Mouse (Mus musculus) lung, adult 2 months (tissue): ENCODE measurements around the gene Tenm4. TPM values are rescaled to one million over a fixed set of nuclear protein-coding genes. Genes with fewer than 3 reads are reported as not detected.

Experiments
- DNase-seq: peaks from one replicate; pipeline ENCODE4 v3.0.0; 2022
- H3K4me1 ChIP-seq: fragments of 200-500 bp; 2 replicates; pipeline ENCODE4 v1.6.1; 2011; ENCODE audit warnings: low read length; ENCODE audit not compliant: control insufficient read depth, insufficient read depth
- H3K4me3 ChIP-seq: fragments of 200-500 bp; replicated peaks from 2 replicates; pipeline ENCODE3; 2011; ENCODE audit warnings: low read depth, mild to moderate bottlenecking, control low read depth, low read length; ENCODE audit errors: extremely low read depth
- CTCF ChIP-seq: fragments of 200-500 bp; IDR thresholded peaks from 2 replicates; pipeline ENCODE4 v1.5.1; 2011; ENCODE audit warnings: mild to moderate bottlenecking, low read length, control low read depth; ENCODE audit not compliant: insufficient read depth
- POLR2A ChIP-seq: fragments of 200-500 bp; IDR thresholded peaks from 2 replicates; pipeline ENCODE4 v1.6.1; 2011; ENCODE audit warnings: low read depth, mild to moderate bottlenecking, control low read depth, low read length, borderline replicate concordance; ENCODE audit errors: extremely low read depth
- WGBS: fragments of 180-500 bp; shearing (Covaris S2); methylation state at CpG from one replicate; pipeline ENCODE4 v1.1.7; 2018; 5-methylcytosine and 5-hydroxymethylcytosine counted together
- polyA plus RNA-seq: library from polyadenylated mRNA; depleted of rRNA; stranded (reverse); fragments of >200 nt; gene quantifications from 2 replicates; pipeline ENCODE4 v1.2.3, GENCODE M21; 2012

The Tenm4 gene
- polyA plus RNA-seq, 1 experiment, result 0.98 TPM

DNA sequence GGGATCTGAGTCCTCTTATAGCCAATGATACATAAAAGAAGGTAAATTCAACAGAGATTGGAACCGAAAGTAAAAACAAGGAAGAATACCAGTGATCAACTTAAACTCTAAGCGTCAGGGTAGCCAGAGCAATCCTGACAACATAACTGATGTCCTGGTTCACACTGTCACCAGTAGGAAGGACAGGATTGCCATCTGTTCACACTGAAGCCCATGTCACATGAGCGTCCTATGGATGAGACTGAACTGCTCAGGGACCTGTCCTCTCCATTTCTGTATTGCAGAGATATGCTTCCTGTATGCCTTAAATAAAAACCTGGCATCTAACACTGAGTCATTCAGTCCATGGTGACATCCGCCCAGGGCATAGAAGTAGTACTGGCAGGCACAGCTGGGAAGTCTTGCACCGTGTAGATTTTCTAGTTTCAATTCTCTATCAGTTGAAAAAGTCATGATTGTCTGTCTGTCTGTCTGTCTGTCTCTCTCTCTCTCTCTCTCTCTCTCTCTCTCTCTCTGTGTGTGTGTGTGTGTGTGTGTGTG lies 684.9 kb downstream of the Tenm4 start:
- no peak for TF ChIP-seq POLR2A
- TF ChIP-seq CTCF, result no peak
- DNase-seq, result no peak
- 53% methylated on average over 5 of the region's 5 CpGs for WGBS

DNA sequence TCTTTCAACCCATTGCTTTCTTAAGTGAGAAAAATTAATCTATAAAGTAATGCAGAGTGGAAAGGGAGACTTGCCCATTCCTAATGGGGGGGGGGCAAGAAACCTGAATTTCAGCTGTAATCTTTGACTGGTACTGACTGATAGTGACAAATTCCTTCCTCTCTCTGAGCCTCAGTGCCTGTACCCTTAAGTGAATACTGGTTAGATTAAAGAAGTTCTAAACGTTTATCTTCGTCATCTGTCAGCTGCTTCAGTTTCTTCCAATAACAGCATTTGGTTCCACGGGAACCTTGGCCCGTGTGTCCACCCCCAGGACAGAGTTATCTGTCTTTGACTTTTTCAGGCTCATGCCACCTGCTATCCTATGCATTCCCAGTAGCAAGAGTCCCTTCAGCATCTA lies 685.5 kb downstream of the Tenm4 start:
- 60% methylated on average over 4 of the region's 4 CpGs for WGBS
- Histone ChIP-seq H3K4me1 (no peaks in the 10 kb centered on the region), H3K4me3 (no peak overlapping the region)
- no peak for DNase-seq
- TF ChIP-seq POLR2A, result no peak
- no peak for TF ChIP-seq CTCF

More for the DNA sequence above, 684.9 kb downstream of the Tenm4 start:
- H3K4me1 ChIP-seq, result no peaks in the 10 kb centered on the region
- no peak overlapping the region for H3K4me3 ChIP-seq

DNA sequence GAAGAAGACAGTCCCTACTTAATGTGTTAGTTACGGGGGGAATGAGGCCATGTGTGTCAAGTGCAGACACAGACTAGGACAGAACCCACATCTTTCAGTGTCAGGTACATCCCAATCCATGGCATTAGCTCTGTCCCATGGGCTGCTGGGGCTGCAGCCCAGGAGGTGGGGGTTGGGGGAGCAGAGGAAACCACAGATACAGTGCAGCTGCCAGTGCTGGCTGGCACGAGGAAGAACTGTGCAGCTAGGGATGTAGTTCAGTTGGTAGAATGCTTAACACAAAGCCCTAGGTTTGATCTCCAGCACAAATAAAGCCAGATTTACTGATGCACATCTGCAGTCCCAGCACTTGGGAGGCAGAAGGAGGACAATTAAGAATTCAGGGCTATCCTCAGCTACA lies 688.0 kb downstream of the Tenm4 start:
- Histone ChIP-seq H3K4me3 (no peak overlapping the region), H3K4me1 (no peaks in the 10 kb centered on the region)
- 73% methylated on average over 2 of the region's 2 CpGs for WGBS
- TF ChIP-seq POLR2A (no peak), CTCF (no peak)
- DNase-seq, result no peak

DNA sequence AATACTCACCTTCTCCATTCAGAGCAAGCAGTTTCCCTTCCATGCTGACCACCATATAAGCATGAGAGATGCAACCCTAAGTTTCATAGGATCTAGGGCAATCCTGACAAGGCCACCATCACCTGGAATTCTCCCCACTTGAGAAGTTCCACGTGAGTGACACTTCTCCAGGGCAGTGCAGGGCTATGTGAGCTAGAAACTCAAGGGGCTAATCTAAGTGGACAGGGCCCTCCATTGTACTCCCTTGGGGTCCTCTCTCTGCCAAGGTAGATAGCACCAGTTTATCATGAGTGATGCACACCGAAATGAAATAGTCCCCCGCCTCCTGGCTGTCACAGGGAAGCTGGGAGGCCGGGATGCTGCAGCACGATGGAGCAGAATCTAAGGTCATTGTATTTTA lies 688.6 kb downstream of the Tenm4 start:
- Histone ChIP-seq H3K4me1 (no peaks in the 10 kb centered on the region), H3K4me3 (no peak overlapping the region)
- no peak for DNase-seq
- 82% methylated on average over 5 of the region's 5 CpGs for WGBS
- TF ChIP-seq CTCF (no peak), POLR2A (no peak)

DNA sequence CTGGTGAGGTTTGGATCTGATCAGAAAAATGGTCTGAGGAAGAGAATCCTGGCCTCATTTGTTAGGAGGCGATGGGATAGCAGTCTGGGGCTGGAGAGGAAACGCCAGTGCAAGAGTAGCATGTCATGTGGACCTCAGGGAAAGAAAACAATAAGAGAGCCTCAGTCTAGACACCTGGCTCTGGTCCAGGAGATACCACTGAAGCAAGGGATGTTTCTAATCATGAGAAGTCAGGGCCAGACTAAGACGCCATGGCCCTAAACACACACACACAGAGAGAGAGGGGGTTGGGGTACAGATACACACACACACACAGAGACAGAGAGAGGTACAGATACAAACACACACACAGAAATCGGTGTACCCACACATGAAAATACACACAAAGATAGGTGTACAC lies 689.6 kb downstream of the Tenm4 start:
- 47% methylated on average over 4 of the region's 4 CpGs for WGBS

DNA sequence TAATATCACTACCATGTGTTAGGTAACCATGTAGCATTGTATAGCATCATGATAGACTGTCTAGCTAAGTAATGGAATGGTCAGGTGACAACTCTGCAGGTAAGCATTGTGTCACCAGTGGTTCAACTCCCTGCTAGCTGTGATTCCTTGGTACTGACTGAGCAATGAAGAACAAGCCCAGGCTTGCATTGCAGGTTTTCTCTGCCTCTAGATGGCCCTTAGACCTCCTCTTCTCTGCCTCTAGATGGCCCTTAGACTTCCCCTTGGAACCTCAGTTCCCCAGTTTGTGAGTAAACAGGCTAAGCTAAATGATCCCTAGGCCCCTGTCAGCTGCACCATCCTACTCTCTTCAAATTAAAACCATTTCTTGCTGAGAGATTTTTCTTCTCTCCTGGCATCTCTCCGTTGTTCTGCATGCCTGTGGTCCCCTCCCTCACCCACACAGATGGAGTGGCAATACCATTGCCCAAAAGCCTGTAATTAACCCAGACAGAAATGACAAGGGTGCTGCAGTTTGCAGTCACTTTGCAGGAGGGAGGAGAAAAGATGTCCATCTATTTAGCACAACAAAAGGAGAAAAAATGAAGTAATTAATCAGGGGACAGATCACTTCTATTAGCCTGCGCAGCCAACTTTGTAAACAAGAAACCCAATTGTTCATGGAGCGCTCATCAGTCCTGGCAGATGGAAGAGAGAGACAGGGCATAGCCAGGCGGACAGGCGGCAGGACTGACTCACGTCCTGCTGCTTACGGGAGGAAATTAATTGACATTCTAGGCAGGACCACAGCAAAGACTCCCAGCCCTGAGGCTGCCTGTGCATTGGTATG lies 694.1 kb downstream of the Tenm4 start:
- WGBS, result 60% methylated on average over 7 of the region's 7 CpGs
- no peak overlapping the region for H3K4me3 ChIP-seq
- DNase-seq, result no peak
- TF ChIP-seq POLR2A (no peak), CTCF (no peak)
- peaks cover 3% of the 10 kb centered on the region; the same call in 1 of the 2 replicates for H3K4me1 ChIP-seq

More for the DNA sequence above, 689.6 kb downstream of the Tenm4 start:
- Histone ChIP-seq H3K4me3 (no peak overlapping the region), H3K4me1 (peaks cover 3% of the 10 kb centered on the region; the same call in 1 of the 2 replicates)
- DNase-seq, result no peak
- TF ChIP-seq CTCF, result no peak
- TF ChIP-seq POLR2A, result no peak

DNA sequence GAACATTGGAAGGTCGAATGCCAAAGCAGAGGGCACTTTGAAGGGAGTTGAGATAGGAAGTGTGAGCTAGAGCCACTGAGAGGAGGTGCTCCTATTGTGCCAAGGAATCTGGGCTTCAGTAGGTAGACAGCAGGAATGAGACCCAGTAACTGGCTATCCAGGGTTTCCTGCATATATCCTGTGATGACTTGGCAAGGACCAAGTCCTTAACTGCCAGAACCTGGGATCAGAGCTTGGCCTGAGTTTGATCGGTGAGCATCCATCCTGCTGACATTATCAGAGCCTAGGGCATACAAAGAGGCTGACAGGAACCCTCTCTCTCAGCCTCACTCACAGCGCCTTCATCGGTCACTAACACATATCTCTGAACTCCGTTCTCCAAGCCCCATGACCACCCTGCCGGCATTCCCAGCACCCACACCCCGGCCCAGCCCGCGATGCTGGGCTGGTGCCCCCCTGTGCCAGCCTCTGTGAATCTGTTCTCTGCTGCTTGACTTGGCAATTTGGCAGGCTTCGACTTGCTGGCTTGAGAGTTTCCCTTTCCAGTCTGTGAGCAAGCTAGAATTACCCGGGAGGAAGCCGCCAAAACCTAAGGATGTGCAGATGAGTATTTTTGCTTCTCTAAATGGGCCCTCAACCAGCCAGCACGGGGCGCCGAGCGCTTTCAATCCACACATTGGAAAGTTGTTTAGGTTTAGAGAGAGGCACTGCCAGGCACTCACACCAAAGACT lies 698.2 kb downstream of the Tenm4 start:
- no peak for DNase-seq
- Histone ChIP-seq H3K4me1 (peaks cover 3% of the 10 kb centered on the region; the same call in 1 of the 2 replicates), H3K4me3 (no peak overlapping the region)
- no peak for TF ChIP-seq CTCF
- WGBS, result 71% methylated on average over 16 of the region's 16 CpGs

DNA sequence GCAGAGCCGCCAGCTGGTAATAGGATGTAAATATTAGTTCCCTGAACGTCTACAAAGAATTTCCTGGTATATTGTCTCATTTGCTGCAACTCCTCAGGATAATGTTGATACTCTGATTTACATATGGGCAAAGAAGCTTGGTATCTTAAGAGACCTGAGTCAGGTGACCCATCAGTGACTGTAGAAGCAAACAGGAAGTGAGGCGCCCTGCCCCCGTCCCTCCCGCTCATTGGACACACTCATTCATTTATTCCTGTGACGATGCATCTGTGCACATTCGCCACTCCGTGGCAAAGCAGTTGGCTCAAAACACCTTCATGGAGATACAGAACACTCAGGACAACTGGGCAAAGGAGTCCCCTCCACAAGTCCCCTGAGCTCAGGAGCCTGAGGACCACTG lies 699.4 kb downstream of the Tenm4 start:
- no peak for TF ChIP-seq POLR2A
- H3K4me3 ChIP-seq, result no peak overlapping the region
- peaks cover 2% of the 10 kb centered on the region; the same call in 1 of the 2 replicates for H3K4me1 ChIP-seq
- no peak for DNase-seq
- 57% methylated on average over 8 of the region's 8 CpGs for WGBS

DNA sequence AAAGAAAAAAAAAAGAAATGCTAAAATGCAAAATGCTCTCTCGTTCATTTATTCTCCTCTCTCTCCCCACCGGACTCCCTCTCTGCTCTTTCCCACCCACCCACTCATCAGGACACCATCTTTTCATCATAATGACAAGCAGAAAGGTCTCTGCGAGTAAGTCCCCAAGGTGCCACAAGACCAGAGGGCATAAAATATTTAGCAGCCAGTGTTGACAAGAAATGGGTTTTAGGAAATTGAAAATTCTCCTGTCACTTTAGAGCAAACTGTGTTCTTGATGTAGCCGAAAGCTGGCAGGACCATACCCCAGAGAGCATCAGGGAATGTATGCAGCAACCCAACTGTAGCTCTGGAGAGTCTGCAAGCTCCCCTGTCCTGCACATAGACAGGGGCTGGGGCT lies 700.0 kb downstream of the Tenm4 start:
- WGBS, result 88% methylated on average over 4 of the region's 4 CpGs
- DNase-seq, result no peak

More for the DNA sequence above, 700.0 kb downstream of the Tenm4 start:
- no peak for TF ChIP-seq POLR2A
- TF ChIP-seq CTCF, result no peak
- H3K4me1 ChIP-seq, result no peaks in the 10 kb centered on the region; the same call in 1 of the 2 replicates
- H3K4me3 ChIP-seq, result no peak overlapping the region
